ENCODE assay signal across 18 mouse cellular contexts in genomic region chr2:4522769-4523487, GRCm38 (mm10).
DNase-seq lines count a peak whose midpoint lies in the region; ATAC-seq and TF ChIP-seq lines count a peak whose summit lies in the region.
"Had no signal": no experiment of that assay in that cellular context is flagged by ENCODE, and none has a peak within 500 bp of the region (broad histone marks: within the 10 kb centered on the region; RNA-seq: fewer than 3 reads in every experiment).

No protein-coding gene starts in this region.

- no peaks in the 10 kb centered on the region for H3K9me3 ChIP-seq in forebrain, embryonic 11.5 days (ENCODE audit: control insufficient read depth, low read length)
- no peaks in the 10 kb centered on the region for H3K9me3 ChIP-seq in forebrain, embryonic 16.5 days (ENCODE audit: control insufficient read depth, low read length)
- H3K9me3 ChIP-seq in midbrain, embryonic 14.5 days (ENCODE audit: control insufficient read depth, low read length), result no peaks in the 10 kb centered on the region
- no peaks in the 10 kb centered on the region for H3K9me3 ChIP-seq in midbrain, postnatal 0 days (ENCODE audit: low read length)
- no peaks in the 10 kb centered on the region for H3K9me3 ChIP-seq in hindbrain, embryonic 14.5 days (ENCODE audit: control insufficient read depth, low read length)
- no peaks in the 10 kb centered on the region for H3K9me3 ChIP-seq in neural tube, embryonic 15.5 days (replicated peaks)

- ATAC-seq in forebrain, embryonic 11.5 days (replicated peaks; ENCODE audit: low FRiP score), result 0 out of 2 replicates have a peak, but pooled peaks have one; percentile 24
- ATAC-seq in forebrain, embryonic 16.5 days, result no peak
- ATAC-seq in midbrain, embryonic 14.5 days (ENCODE audit: low FRiP score, low TSS enrichment), result no peak; the same call in 1 of the 2 replicates
- ATAC-seq in midbrain, postnatal 0 days (ENCODE audit: low FRiP score), result no peak
- no peak for ATAC-seq in hindbrain, embryonic 14.5 days (ENCODE audit: low FRiP score)
- ATAC-seq in neural tube, embryonic 15.5 days (ENCODE audit: low FRiP score), result no peak

- WGBS in forebrain, embryonic 11.5 days, result 38% methylated on average over 1 of the region's 1 CpGs
- WGBS in forebrain, embryonic 16.5 days, result 22% methylated on average over 1 of the region's 1 CpGs
- 41% methylated on average over 1 of the region's 1 CpGs for WGBS in midbrain, embryonic 14.5 days
- 53% methylated on average over 1 of the region's 1 CpGs for WGBS in midbrain, postnatal 0 days
- 26% methylated on average over 1 of the region's 1 CpGs for WGBS in hindbrain, embryonic 14.5 days
- 41% methylated on average over 1 of the region's 1 CpGs for WGBS in neural tube, embryonic 15.5 days

- no peak overlapping the region for H3K9ac ChIP-seq in forebrain, embryonic 11.5 days (ENCODE audit: low read length)
- no peak overlapping the region for H3K9ac ChIP-seq in forebrain, embryonic 16.5 days (replicated peaks; ENCODE audit: low read depth, low read length)
- H3K9ac ChIP-seq in midbrain, embryonic 14.5 days (replicated peaks; ENCODE audit: low read length), result no peak overlapping the region
- no peak overlapping the region for H3K9ac ChIP-seq in midbrain, postnatal 0 days (replicated peaks; ENCODE audit: low read length, poor library complexity, severe bottlenecking)
- H3K9ac ChIP-seq in hindbrain, embryonic 14.5 days, result no peak overlapping the region
- no peak overlapping the region for H3K9ac ChIP-seq in neural tube, embryonic 15.5 days (replicated peaks)
- H3K9ac ChIP-seq: lung, embryonic 14.5 days had no signal

- H3K4me2 ChIP-seq in forebrain, embryonic 11.5 days (ENCODE audit: low read depth, low read length, severe bottlenecking), result no peak overlapping the region
- no peak overlapping the region for H3K4me2 ChIP-seq in forebrain, embryonic 16.5 days (ENCODE audit: low read length)
- no peak overlapping the region for H3K4me2 ChIP-seq in midbrain, embryonic 14.5 days (ENCODE audit: low read length)
- H3K4me2 ChIP-seq in midbrain, postnatal 0 days (ENCODE audit: low read depth, low read length, poor library complexity, severe bottlenecking), result no peak overlapping the region
- H3K4me2 ChIP-seq in hindbrain, embryonic 14.5 days (replicated peaks), result no peak overlapping the region
- H3K4me2 ChIP-seq in neural tube, embryonic 15.5 days, result no peak overlapping the region
- H3K4me2 ChIP-seq: liver, embryonic 11.5 days; lung, embryonic 14.5 days had no signal

- TF ChIP-seq CTCF in midbrain, postnatal 0 days (IDR thresholded peaks at IDR 0.05), result no peak

- peaks cover 3% of the 10 kb centered on the region; the same call in 1 of the 2 replicates for H3K4me1 ChIP-seq in forebrain, embryonic 11.5 days (replicated peaks; ENCODE audit: control insufficient read depth, insufficient read depth, low read length)
- peaks cover 3% of the 10 kb centered on the region; the same call in 1 of the 2 replicates for H3K4me1 ChIP-seq in forebrain, embryonic 16.5 days (replicated peaks; ENCODE audit: control insufficient read depth, insufficient read depth, low read length)
- H3K4me1 ChIP-seq in midbrain, embryonic 14.5 days (ENCODE audit: control insufficient read depth, insufficient read depth, low read length), result 0 out of 2 replicates have a peak, but pooled peaks cover 5% of the 10 kb centered on the region
- H3K4me1 ChIP-seq in midbrain, postnatal 0 days (ENCODE audit: insufficient read depth, low read length), result no peaks in the 10 kb centered on the region
- no peaks in the 10 kb centered on the region for H3K4me1 ChIP-seq in hindbrain, embryonic 14.5 days (replicated peaks; ENCODE audit: control insufficient read depth, insufficient read depth, low read length)
- H3K4me1 ChIP-seq in neural tube, embryonic 15.5 days, result 0 out of 2 replicates have a peak, but pooled peaks cover 6% of the 10 kb centered on the region

- H3K36me3 ChIP-seq in forebrain, embryonic 11.5 days (ENCODE audit: control insufficient read depth, insufficient read depth, low read length), result no peaks in the 10 kb centered on the region; the same call in 1 of the 2 replicates
- H3K36me3 ChIP-seq in forebrain, embryonic 16.5 days (ENCODE audit: control insufficient read depth, insufficient read depth), result 0 out of 2 replicates have a peak, but pooled peaks cover 2% of the 10 kb centered on the region
- peaks cover 3% of the 10 kb centered on the region; the same call in 1 of the 2 replicates for H3K36me3 ChIP-seq in midbrain, embryonic 14.5 days (ENCODE audit: control insufficient read depth, insufficient read depth, low read length)
- H3K36me3 ChIP-seq in midbrain, postnatal 0 days (ENCODE audit: insufficient read depth, low read length), result no peaks in the 10 kb centered on the region
- peaks cover 3% of the 10 kb centered on the region for H3K36me3 ChIP-seq in hindbrain, embryonic 14.5 days (replicated peaks; ENCODE audit: control insufficient read depth, insufficient read depth)
- no peaks in the 10 kb centered on the region for H3K36me3 ChIP-seq in neural tube, embryonic 15.5 days

- DNase-seq in forebrain, embryonic 11.5 days (ENCODE audit: low spot score), result no peak
- peak; percentile 56 for DNase-seq in midbrain, embryonic 14.5 days
- no peak for DNase-seq in midbrain, postnatal 0 days (ENCODE audit: low spot score)
- DNase-seq in hindbrain, embryonic 14.5 days (ENCODE audit: low spot score), result no peak
- DNase-seq in testis, postnatal 14 days (ENCODE audit: low spot score), result no peak
- no peak for DNase-seq in thymus, adult 18-20 months
- DNase-seq: adrenal gland, adult 8-10 months; cerebellum, adult 11-12 months; cerebellum, postnatal 25 days; gastrocnemius, postnatal 36 days; kidney, adult 2 months; kidney, postnatal 25 days; lung, embryonic 14.5 days; retina, postnatal 1 day had no signal

- H3K27me3 ChIP-seq in forebrain, embryonic 11.5 days (ENCODE audit: control insufficient read depth, insufficient read depth, low read length), result no peaks in the 10 kb centered on the region
- no peaks in the 10 kb centered on the region for H3K27me3 ChIP-seq in forebrain, embryonic 16.5 days (replicated peaks; ENCODE audit: control insufficient read depth, insufficient read depth, low read length)
- no peaks in the 10 kb centered on the region for H3K27me3 ChIP-seq in midbrain, embryonic 14.5 days (ENCODE audit: control insufficient read depth, insufficient read depth, low read length)
- no peaks in the 10 kb centered on the region for H3K27me3 ChIP-seq in midbrain, postnatal 0 days (ENCODE audit: insufficient read depth, low read length)
- H3K27me3 ChIP-seq in hindbrain, embryonic 14.5 days (ENCODE audit: control insufficient read depth, insufficient read depth, low read length), result no peaks in the 10 kb centered on the region
- H3K27me3 ChIP-seq in neural tube, embryonic 15.5 days (replicated peaks), result no peaks in the 10 kb centered on the region

- no peak overlapping the region for H3K4me3 ChIP-seq in forebrain, embryonic 11.5 days (ENCODE audit: low read depth, low read length)
- no peak overlapping the region for H3K4me3 ChIP-seq in forebrain, embryonic 16.5 days (replicated peaks; ENCODE audit: low read length)
- no peak overlapping the region for H3K4me3 ChIP-seq in midbrain, embryonic 14.5 days (replicated peaks; ENCODE audit: low read depth, low read length)
- no peak overlapping the region for H3K4me3 ChIP-seq in midbrain, postnatal 0 days (ENCODE audit: low read depth, low read length)
- no peak overlapping the region for H3K4me3 ChIP-seq in hindbrain, embryonic 14.5 days (replicated peaks; ENCODE audit: low read length)
- H3K4me3 ChIP-seq in neural tube, embryonic 15.5 days (replicated peaks), result no peak overlapping the region

- peak overlapping the region; percentile 51 for H3K27ac ChIP-seq in forebrain, embryonic 11.5 days (ENCODE audit: low read depth, low read length)
- H3K27ac ChIP-seq in forebrain, embryonic 16.5 days (ENCODE audit: low read length), result no peak overlapping the region
- H3K27ac ChIP-seq in midbrain, embryonic 14.5 days (replicated peaks; ENCODE audit: low read depth, low read length), result peak overlapping the region; percentile 60
- no peak overlapping the region for H3K27ac ChIP-seq in midbrain, postnatal 0 days (ENCODE audit: low read depth, low read length)
- peak overlapping the region; percentile 43; the same call in 1 of the 2 replicates for H3K27ac ChIP-seq in hindbrain, embryonic 14.5 days
- 0 out of 2 replicates have a peak overlapping the region, but pooled peaks have one; percentile 37 for H3K27ac ChIP-seq in neural tube, embryonic 15.5 days (replicated peaks)
- H3K27ac ChIP-seq: macrophage had no signal

Comparison
In these comparisons a context has a peak if more than half of its experiments do, and no peak if none do; other contexts are left out.
1. H3K27ac ChIP-seq: peak in forebrain, embryonic 11.5 days (single experiment), midbrain, embryonic 14.5 days (single experiment), hindbrain, embryonic 14.5 days (single experiment) and neural tube, embryonic 15.5 days (single experiment); none in forebrain, embryonic 16.5 days (single experiment) and midbrain, postnatal 0 days (single experiment).